Mouse (Mus musculus): ENCODE results near the gene Rims4. TPM values are rescaled to one million over a fixed set of nuclear protein-coding genes. Genes with fewer than 3 reads are reported as not detected.

Gene Rims4
- total and polyA plus RNA-seq, 3 experiments, result not detected

GRCm38 (mm10) chr2:163907131-163907530 lies 11.4 kb downstream of the Rims4 start:
- H3K27me3 ChIP-seq (ENCODE audit: control insufficient read depth in 1 of 2, insufficient read depth in 2 of 2, low read length in 2 of 2), result peaks cover 0 to 4% of the 10 kb centered on the region in 2 experiments; a peak in 2 of 4 replicates
- DNase-seq (ENCODE audit: low read depth, low spot score), result no peak
- no peak overlapping the region for H3K4me3 ChIP-seq (ENCODE audit: control insufficient read depth in 1 of 2, insufficient read depth in 1 of 2, low read depth in 2 of 2, low read length in 2 of 2)
- no peak overlapping the region for H3K9ac ChIP-seq (ENCODE audit: control insufficient read depth, low read depth, low read length, poor library complexity, severe bottlenecking)
- H3K36me3 ChIP-seq (ENCODE audit: control insufficient read depth in 1 of 2, insufficient read depth in 2 of 2, low read length in 2 of 2), result no peaks in the 10 kb centered on the region
- no peak overlapping the region for H3K27ac ChIP-seq (ENCODE audit: control insufficient read depth, low read depth, low read length)
- TF ChIP-seq RAD21 (IDR thresholded peaks at IDR 0.05; ENCODE audit: low read depth, low read length) (no peak), MAX (IDR thresholded peaks at IDR 0.05; ENCODE audit: low read length) (no peak), GABPA (IDR thresholded peaks at IDR 0.05; ENCODE audit: low read depth, low read length) (no peak), E2F4 (IDR thresholded peaks at IDR 0.05; ENCODE audit: borderline replicate concordance, low read depth, low read length) (no peak), ELF1 (IDR thresholded peaks at IDR 0.05; ENCODE audit: low read depth, low read length) (no peak), HCFC1 (IDR thresholded peaks at IDR 0.05; ENCODE audit: low read depth, low read length) (no peak), TAL1 (IDR thresholded peaks at IDR 0.05; ENCODE audit: low read length) (no peak), RCOR1 (IDR thresholded peaks at IDR 0.05; ENCODE audit: low read depth, low read length) (no peak), MYB (IDR thresholded peaks at IDR 0.05; ENCODE audit: low read depth, low read length) (no peak), BHLHE40 (IDR thresholded peaks at IDR 0.05; ENCODE audit: borderline replicate concordance, low read depth, low read length) (no peak), SMC3 (IDR thresholded peaks at IDR 0.05; ENCODE audit: low read depth, low read length) (no peak), ZC3H11A (IDR thresholded peaks at IDR 0.05; ENCODE audit: low read depth, low read length) (no peak), CTCF (IDR thresholded peaks at IDR 0.05 in 2 of 3, conservative IDR thresholded peaks at IDR 0.05 in 1 of 3; ENCODE audit: control insufficient read depth in 1 of 3, insufficient read depth in 1 of 3, low read depth in 2 of 3, low read length in 3 of 3, poor library complexity in 1 of 3, severe bottlenecking in 1 of 3) (no peak), ZNF384 (IDR thresholded peaks at IDR 0.05; ENCODE audit: low read depth, low read length) (no peak), GATA1 (IDR thresholded peaks at IDR 0.05; ENCODE audit: low read depth, low read length) (no peak), MYC (IDR thresholded peaks at IDR 0.05; ENCODE audit: low read depth, low read length) (no peak), POLR2A (IDR thresholded peaks at IDR 0.05; ENCODE audit: control insufficient read depth in 1 of 2, insufficient read depth in 1 of 2, low read depth in 1 of 2, low read length in 2 of 2, poor library complexity in 1 of 2) (no peak)
- H3K79me2 ChIP-seq (ENCODE audit: control insufficient read depth, insufficient read depth, low read length, poor library complexity), result no peaks in the 10 kb centered on the region
- no peaks in the 10 kb centered on the region for H3K4me1 ChIP-seq (ENCODE audit: control insufficient read depth in 1 of 2, insufficient read depth in 2 of 2, low read length in 2 of 2)
- no peaks in the 10 kb centered on the region for H3K9me3 ChIP-seq (replicated peaks; ENCODE audit: insufficient read depth, low read length)

GRCm38 (mm10) chr2:163904323-163904722 lies 14.2 kb downstream of the Rims4 start:
- Histone ChIP-seq H3K27me3 (ENCODE audit: control insufficient read depth in 1 of 2, insufficient read depth in 2 of 2, low read length in 2 of 2) (peaks cover 0 to 6% of the 10 kb centered on the region in 2 experiments; a peak in 2 of 4 replicates), H3K36me3 (ENCODE audit: control insufficient read depth in 1 of 2, insufficient read depth in 2 of 2, low read length in 2 of 2) (no peaks in the 10 kb centered on the region)

More at GRCm38 (mm10) chr2:163904323-163904722, 14.2 kb downstream of the Rims4 start:
- TF ChIP-seq ZMIZ1 (IDR thresholded peaks at IDR 0.05; ENCODE audit: low read depth, low read length), result no peak
- no peak for TF ChIP-seq SIN3A (IDR thresholded peaks at IDR 0.05; ENCODE audit: low read length)
- no peak for TF ChIP-seq MXI1 (IDR thresholded peaks at IDR 0.05; ENCODE audit: low read depth, low read length)
- no peak for TF ChIP-seq MYB (IDR thresholded peaks at IDR 0.05; ENCODE audit: low read depth, low read length)
- no peak for DNase-seq (ENCODE audit: low read depth, low spot score)
- Histone ChIP-seq H3K4me3 (ENCODE audit: control insufficient read depth in 1 of 2, insufficient read depth in 1 of 2, low read depth in 2 of 2, low read length in 2 of 2) (no peak overlapping the region), H3K9ac (ENCODE audit: control insufficient read depth, low read depth, low read length, poor library complexity, severe bottlenecking) (no peak overlapping the region), H3K27ac (ENCODE audit: control insufficient read depth, low read depth, low read length) (no peak overlapping the region), H3K9me3 (replicated peaks; ENCODE audit: insufficient read depth, low read length) (no peaks in the 10 kb centered on the region), H3K4me1 (ENCODE audit: control insufficient read depth in 1 of 2, insufficient read depth in 2 of 2, low read length in 2 of 2) (no peaks in the 10 kb centered on the region), H3K79me2 (ENCODE audit: control insufficient read depth, insufficient read depth, low read length, poor library complexity) (no peaks in the 10 kb centered on the region)
